Comparison of ENCODE assay signal across 14 mouse cellular contexts in genomic region chr3:9605784-9606706, GRCm38 (mm10). TPM values are rescaled to one million over a fixed set of nuclear protein-coding genes. Genes with fewer than 3 reads are reported as not detected.
A peak's percentile ranks its signal among the peaks of the same experiment; 100 is the strongest.
DNase-seq lines count a peak whose midpoint lies in the region; ATAC-seq lines count a peak whose summit lies in the region.
"Had no signal": no experiment of that assay in that cellular context is flagged by ENCODE, and none has a peak within 500 bp of the region (broad histone marks: within the 10 kb centered on the region; RNA-seq: fewer than 3 reads in every experiment).

No protein-coding gene starts in this region.

- no peak overlapping the region for H3K4me3 ChIP-seq in hindbrain, embryonic 16.5 days (ENCODE audit: low read length)
- no peak overlapping the region for H3K4me3 ChIP-seq in midbrain, embryonic 11.5 days (ENCODE audit: low read depth, low read length)
- H3K4me3 ChIP-seq: heart, adult 2 months; stomach, embryonic 15.5 days had no signal

- peaks cover 27% of the 10 kb centered on the region for H3K4me1 ChIP-seq in hindbrain, embryonic 16.5 days (ENCODE audit: control insufficient read depth, insufficient read depth, low read depth, low read length)
- peaks cover 12% of the 10 kb centered on the region for H3K4me1 ChIP-seq in midbrain, embryonic 11.5 days (ENCODE audit: control insufficient read depth, insufficient read depth, low read length)

- no peaks in the 10 kb centered on the region for H3K36me3 ChIP-seq in hindbrain, embryonic 16.5 days (ENCODE audit: control insufficient read depth, insufficient read depth, low read length)
- no peaks in the 10 kb centered on the region for H3K36me3 ChIP-seq in midbrain, embryonic 11.5 days (ENCODE audit: control insufficient read depth, insufficient read depth, low read length)
- H3K36me3 ChIP-seq: stomach, embryonic 15.5 days had no signal

- DNase-seq in heart, adult 18-20 months, result peak; percentile 15 to 35
- DNase-seq in heart, adult 8-10 months (ENCODE audit: low spot score), result no peak
- peak; percentile 71 for DNase-seq in ZHBTc4 (ENCODE audit: low read depth, low spot score)
- DNase-seq in midbrain, embryonic 11.5 days (ENCODE audit: low spot score, missing footprints), result peak; percentile 78
- DNase-seq in thymus, postnatal 0 days (ENCODE audit: low spot score), result no peak
- DNase-seq in adrenal gland, postnatal 14 days, result no peak
- DNase-seq in frontal cortex, postnatal 10 days (ENCODE audit: low spot score in 2 of 2), result no peak
- DNase-seq: adrenal gland, adult 2 months; cerebellum, adult 9-11 months; heart, adult 2 months; layer of hippocampus, adult 9-11 months; lung, embryonic 14.5 days had no signal

- H3K27me3 ChIP-seq in hindbrain, embryonic 16.5 days (replicated peaks; ENCODE audit: control insufficient read depth, insufficient read depth, low read length), result no peaks in the 10 kb centered on the region
- no peaks in the 10 kb centered on the region for H3K27me3 ChIP-seq in midbrain, embryonic 11.5 days (ENCODE audit: control insufficient read depth, insufficient read depth, low read length)
- H3K27me3 ChIP-seq: stomach, embryonic 15.5 days had no signal

- H3K9ac ChIP-seq in hindbrain, embryonic 16.5 days (ENCODE audit: low read depth, low read length), result no peak overlapping the region
- peak overlapping the region; percentile 21; the same call in 1 of the 2 replicates for H3K9ac ChIP-seq in midbrain, embryonic 11.5 days (ENCODE audit: low read length)
- H3K9ac ChIP-seq: lung, embryonic 14.5 days; stomach, embryonic 15.5 days had no signal

- H3K9me3 ChIP-seq in hindbrain, embryonic 16.5 days (ENCODE audit: control insufficient read depth, low read length), result no peaks in the 10 kb centered on the region
- H3K9me3 ChIP-seq in midbrain, embryonic 11.5 days (ENCODE audit: control insufficient read depth, low read length), result no peaks in the 10 kb centered on the region
- H3K9me3 ChIP-seq: stomach, embryonic 15.5 days had no signal

- peak overlapping the region; percentile 16; the same call in 1 of the 2 replicates for H3K4me2 ChIP-seq in hindbrain, embryonic 16.5 days (ENCODE audit: low read length)
- no peak overlapping the region for H3K4me2 ChIP-seq in midbrain, embryonic 11.5 days
- H3K4me2 ChIP-seq: lung, embryonic 14.5 days; stomach, embryonic 15.5 days had no signal

- 25% methylated on average over 11 of the region's 11 CpGs for WGBS in hindbrain, embryonic 16.5 days
- 23% methylated on average over 11 of the region's 11 CpGs for WGBS in midbrain, embryonic 11.5 days

- ATAC-seq in hindbrain, embryonic 16.5 days, result no peak
- ATAC-seq in midbrain, embryonic 11.5 days (ENCODE audit: low FRiP score), result no peak

- no peak overlapping the region for H3K27ac ChIP-seq in hindbrain, embryonic 16.5 days (ENCODE audit: low read depth, low read length)
- no peak overlapping the region for H3K27ac ChIP-seq in midbrain, embryonic 11.5 days (ENCODE audit: low read depth, low read length)
- H3K27ac ChIP-seq: heart, adult 2 months; stomach, embryonic 15.5 days had no signal

RNA-seq across cellular contexts. Expression of gene Zfp704, which starts 3.8 kb away (rescaled TPM):
- total RNA-seq in heart, adult 18-20 months (2021), result 10 to 100 TPM; 14.6 to 15.4 TPM
- total RNA-seq in heart, adult 8-10 months (2022), result 10 to 100 TPM; 15.6 to 18.2 (median 16.6) TPM
- 12.5 and 13.3 TPM in 2 replicates for polyA plus RNA-seq in hindbrain, embryonic 16.5 days (2015; fragmentation: Nextera tagmentation; extraction: Ambion mirVana)
- 4.5 and 5.5 TPM in 2 replicates for polyA plus RNA-seq in midbrain, embryonic 11.5 days (2014; fragmentation: Nextera tagmentation; extraction: Ambion mirVana)
- 2.5 and 4.7 TPM in 2 replicates for polyA plus RNA-seq in thymus, postnatal 0 days (2015; fragmentation: Nextera tagmentation; extraction: Ambion mirVana)
- total RNA-seq in adrenal gland, postnatal 14 days (2021), result 14.6 and 15.1 TPM in 2 replicates

Comparison
In these comparisons a context has a peak if more than half of its experiments do, and no peak if none do; other contexts are left out.
1. DNase-seq: peak in heart, adult 18-20 months (2 of 2), ZHBTc4 (single experiment) and midbrain, embryonic 11.5 days (single experiment); none in heart, adult 8-10 months (single experiment), thymus, postnatal 0 days (single experiment), adrenal gland, postnatal 14 days (single experiment) and frontal cortex, postnatal 10 days (0 of 2).